Mouse (Mus musculus) MEL (cell line): ENCODE results near the gene Trub1. TPM values are rescaled to one million over a fixed set of nuclear protein-coding genes. Genes with fewer than 3 reads are reported as not detected.

Experiments used
- DNase-seq: peaks from one replicate; pipeline ENCODE4 v3.0.0; 2011; ENCODE audit warnings: low read depth, low spot score
- H3K27ac ChIP-seq: 2 replicates; pipeline ENCODE4 v1.5.1; 2012; ENCODE audit warnings: low read depth, mild to moderate bottlenecking, control low read depth, low read length, moderate library complexity; ENCODE audit not compliant: control insufficient read depth
- H3K27me3 ChIP-seq, 2 experiments: fragments of 150-350 bp in 1 of 2; sonication (generic) in 1 of 2; 2 replicates each; pipeline ENCODE4 v1.6.1; 2012; ENCODE audit warnings: low read length in 2 of 2, mild to moderate bottlenecking in 2 of 2, improper control_type of control experiment in 1 of 2, moderate library complexity in 1 of 2; ENCODE audit not compliant: insufficient read depth in 2 of 2, control insufficient read depth in 1 of 2
- H3K36me3 ChIP-seq, 2 experiments: 2 replicates each; pipeline ENCODE4 v1.6.1; 2012 to 2014; ENCODE audit warnings: low read length in 2 of 2, improper control_type of control experiment in 1 of 2, inconsistent platforms in 1 of 2, mild to moderate bottlenecking in 1 of 2; ENCODE audit not compliant: insufficient read depth in 2 of 2, control insufficient read depth in 1 of 2
- H3K4me1 ChIP-seq, 2 experiments: fragments of 150-350 bp in 1 of 2; sonication (generic) in 1 of 2; 2 replicates each; pipeline ENCODE4 v1.6.1; 2012; ENCODE audit warnings: low read length in 2 of 2, improper control_type of control experiment in 1 of 2, mild to moderate bottlenecking in 1 of 2; ENCODE audit not compliant: insufficient read depth in 2 of 2, control insufficient read depth in 1 of 2
- H3K4me3 ChIP-seq, 2 experiments: fragments of 150-350 bp in 1 of 2; sonication (generic) in 1 of 2; 2 replicates each; pipeline ENCODE4 v1.5.1; 2012; ENCODE audit warnings: low read depth in 2 of 2, low read length in 2 of 2, mild to moderate bottlenecking in 2 of 2, moderate library complexity in 2 of 2, control low read depth in 1 of 2, improper control_type of control experiment in 1 of 2; ENCODE audit not compliant: control insufficient read depth in 1 of 2, insufficient read depth in 1 of 2
- H3K79me2 ChIP-seq: 2 replicates; pipeline ENCODE4 v1.6.1; 2012; ENCODE audit warnings: mild to moderate bottlenecking, low read length, moderate library complexity; ENCODE audit not compliant: control insufficient read depth, poor library complexity, insufficient read depth
- H3K9ac ChIP-seq: 2 replicates; pipeline ENCODE4 v1.6.1; 2012; ENCODE audit warnings: low read depth, mild to moderate bottlenecking, control low read depth, low read length, moderate library complexity; ENCODE audit not compliant: control insufficient read depth, poor library complexity, severe bottlenecking
- H3K9me3 ChIP-seq: fragments of 150-350 bp; sonication (generic); replicated peaks from 2 replicates; pipeline ENCODE4 v1.6.1; 2012; ENCODE audit warnings: mild to moderate bottlenecking, low read length, improper control_type of control experiment, moderate library complexity; ENCODE audit not compliant: insufficient read depth
- BHLHE40 ChIP-seq: IDR thresholded peaks from 2 replicates; pipeline ENCODE4 v1.6.1; 2012; ENCODE audit warnings: low read depth, mild to moderate bottlenecking, inconsistent platforms, low read length, improper control_type of control experiment, borderline replicate concordance
- CHD2 ChIP-seq: IDR thresholded peaks from 2 replicates; pipeline ENCODE4 v1.6.1; 2011; ENCODE audit warnings: low read length, improper control_type of control experiment
- E2F4 ChIP-seq: IDR thresholded peaks from 2 replicates; pipeline ENCODE4 v1.6.1; 2011; ENCODE audit warnings: low read depth, low read length, improper control_type of control experiment, borderline replicate concordance
- ELF1 ChIP-seq: IDR thresholded peaks from 2 replicates; pipeline ENCODE4 v1.6.1; 2014; ENCODE audit warnings: low read depth, mild to moderate bottlenecking, inconsistent platforms, low read length, improper control_type of control experiment, moderate library complexity
- EP300 ChIP-seq, 2 experiments: IDR thresholded peaks; 2 replicates each; pipeline ENCODE4 v1.6.1; 2011; ENCODE audit warnings: improper control_type of control experiment in 2 of 2, low read length in 2 of 2, low read depth in 1 of 2, mild to moderate bottlenecking in 1 of 2
- ETS1 ChIP-seq: IDR thresholded peaks from 2 replicates; pipeline ENCODE4 v1.6.1; 2012; ENCODE audit warnings: low read depth, mild to moderate bottlenecking, inconsistent platforms, low read length, improper control_type of control experiment, moderate library complexity
- GABPA ChIP-seq: IDR thresholded peaks from 2 replicates; pipeline ENCODE4 v1.6.1; 2012; ENCODE audit warnings: low read depth, mild to moderate bottlenecking, inconsistent platforms, low read length, improper control_type of control experiment, moderate library complexity
- GATA1 ChIP-seq: IDR thresholded peaks from 2 replicates; pipeline ENCODE4 v1.6.1; 2011; ENCODE audit warnings: low read depth, low read length, improper control_type of control experiment
- MAFK ChIP-seq: IDR thresholded peaks from 2 replicates; pipeline ENCODE4 v1.6.1; 2011; ENCODE audit warnings: low read depth, mild to moderate bottlenecking, low read length, improper control_type of control experiment, borderline replicate concordance
- MAZ ChIP-seq: IDR thresholded peaks from 2 replicates; pipeline ENCODE4 v1.6.1; 2012; ENCODE audit warnings: low read depth, mild to moderate bottlenecking, inconsistent platforms, low read length, improper control_type of control experiment
- MXI1 ChIP-seq: IDR thresholded peaks from 2 replicates; pipeline ENCODE4 v1.6.1; 2011; ENCODE audit warnings: mild to moderate bottlenecking, low read depth, low read length, improper control_type of control experiment
- NELFE ChIP-seq: IDR thresholded peaks from 2 replicates; pipeline ENCODE4 v1.6.1; 2011; ENCODE audit warnings: low read depth, low read length, improper control_type of control experiment
- NRF1 ChIP-seq: IDR thresholded peaks from 2 replicates; pipeline ENCODE4 v1.6.1; 2014; ENCODE audit warnings: low read depth, mild to moderate bottlenecking, inconsistent platforms, low read length, improper control_type of control experiment, moderate library complexity; ENCODE audit not compliant: poor library complexity, insufficient read depth, severe bottlenecking
- POLR2A ChIP-seq, 2 experiments: IDR thresholded peaks; 2 replicates each; pipeline ENCODE4 v1.6.1; 2011 to 2012; ENCODE audit warnings: low read length in 2 of 2, mild to moderate bottlenecking in 2 of 2, control low read depth in 1 of 2, improper control_type of control experiment in 1 of 2, low read depth in 1 of 2, moderate library complexity in 1 of 2; ENCODE audit not compliant: control insufficient read depth in 1 of 2, insufficient read depth in 1 of 2, poor library complexity in 1 of 2
- POLR2AphosphoS5 ChIP-seq: IDR thresholded peaks from 2 replicates; pipeline ENCODE4 v1.6.1; 2012; ENCODE audit warnings: low read depth, borderline replicate concordance, mild to moderate bottlenecking, inconsistent platforms, low read length, moderate library complexity, mixed read lengths
- RAD21 ChIP-seq: IDR thresholded peaks from 2 replicates; pipeline ENCODE4 v1.6.1; 2011; ENCODE audit warnings: mild to moderate bottlenecking, low read depth, low read length, improper control_type of control experiment
- RCOR1 ChIP-seq: IDR thresholded peaks from 2 replicates; pipeline ENCODE4 v1.6.1; 2012; ENCODE audit warnings: low read depth, mild to moderate bottlenecking, inconsistent platforms, low read length, improper control_type of control experiment
- SIN3A ChIP-seq: IDR thresholded peaks from 2 replicates; pipeline ENCODE4 v1.6.1; 2012; ENCODE audit warnings: low read length, improper control_type of control experiment, inconsistent platforms
- SMC3 ChIP-seq: IDR thresholded peaks from 2 replicates; pipeline ENCODE4 v1.6.1; 2011; ENCODE audit warnings: low read depth, low read length, improper control_type of control experiment
- TBP ChIP-seq: IDR thresholded peaks from 2 replicates; pipeline ENCODE4 v1.8.0; 2011; ENCODE audit warnings: low read depth, low read length, improper control_type of control experiment
- TCF12 ChIP-seq: IDR thresholded peaks from 2 replicates; pipeline ENCODE4 v1.6.1; 2014; ENCODE audit warnings: low read depth, mild to moderate bottlenecking, inconsistent platforms, low read length, improper control_type of control experiment, moderate library complexity
- USF1 ChIP-seq: IDR thresholded peaks from 2 replicates; pipeline ENCODE4 v1.6.1; 2014; ENCODE audit warnings: low read depth, mild to moderate bottlenecking, inconsistent platforms, low read length, improper control_type of control experiment, moderate library complexity
- ZMIZ1 ChIP-seq: IDR thresholded peaks from 2 replicates; pipeline ENCODE4 v1.6.1; 2012; ENCODE audit warnings: low read depth, mild to moderate bottlenecking, inconsistent platforms, low read length, improper control_type of control experiment, moderate library complexity
- ZNF384 ChIP-seq: IDR thresholded peaks from 2 replicates; pipeline ENCODE4 v1.6.1; 2012; ENCODE audit warnings: low read depth, mild to moderate bottlenecking, inconsistent platforms, low read length, improper control_type of control experiment
- polyA plus RNA-seq, 2 experiments: library from polyadenylated mRNA; stranded (reverse) in 1 of 2; unstranded in 1 of 2; fragments of >175 nt in 1 of 2; fragments of >200 nt in 1 of 2; gene quantifications; 2 replicates each; pipeline versions ENCODE4 v1.2.1 to v1.2.4; 2012; ENCODE audit warnings: low replicate concordance in 2 of 2, low read depth in 1 of 2; ENCODE audit not compliant: insufficient read length in 2 of 2, insufficient read depth in 1 of 2, missing spikeins in 1 of 2
- total RNA-seq: library from RNA; depleted of rRNA; stranded (reverse); fragments of 300-350 nt; gene quantifications from 2 replicates; pipeline ENCODE4 v1.2.3, GENCODE M21; 2012

Gene Trub1
- total and polyA plus RNA-seq, 3 experiments, result 38.2 to 41.6 TPM; not detected in 1

DNA sequence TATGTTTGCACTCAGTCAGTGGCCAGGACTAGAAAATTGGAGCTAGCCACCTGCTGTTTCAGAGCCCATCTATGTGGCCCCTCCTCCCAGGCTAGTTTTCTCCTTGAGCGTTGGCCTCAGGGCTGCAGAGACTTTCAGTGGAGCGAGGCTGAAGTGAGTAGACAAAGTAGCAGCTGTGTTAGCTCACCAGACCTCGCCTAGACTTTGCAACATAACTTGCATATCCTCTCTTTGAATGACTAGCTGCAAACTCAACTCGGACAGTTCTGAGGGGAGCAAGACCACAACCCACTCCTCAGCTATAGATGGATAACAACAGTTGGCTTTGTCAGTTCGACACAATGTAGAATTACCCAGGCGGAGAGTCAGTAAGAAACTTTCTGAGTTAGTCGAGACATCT is 81.5 kb downstream of the Trub1 start:
- Histone ChIP-seq H3K36me3 (peaks cover 0 to 8% of the 10 kb centered on the region in 2 experiments; a peak in 2 of 4 replicates), H3K9ac (no peak overlapping the region), H3K27me3 (no peaks in the 10 kb centered on the region; a peak in 1 of 4 replicates), H3K27ac (no peak overlapping the region), H3K9me3 (no peaks in the 10 kb centered on the region), H3K4me1 (peaks cover 0 to 3% of the 10 kb centered on the region in 2 experiments; a peak in 3 of 4 replicates), H3K79me2 (no peaks in the 10 kb centered on the region), H3K4me3 (no peak overlapping the region)
- TF ChIP-seq MAZ (no peak), POLR2AphosphoS5 (no peak), TBP (no peak), MXI1 (no peak), NRF1 (no peak), USF1 (no peak), MAFK (no peak), GATA1 (no peak), NELFE (no peak), SIN3A (no peak), SMC3 (no peak), CHD2 (no peak), E2F4 (no peak), ETS1 (no peak), BHLHE40 (no peak), ZNF384 (no peak), GABPA (no peak), RCOR1 (no peak)
- DNase-seq, result no peak

GRCm38 (mm10) chr19:57536512-57536911 is 83.8 kb downstream of the Trub1 start:
- Histone ChIP-seq H3K9me3 (no peaks in the 10 kb centered on the region), H3K9ac (no peak overlapping the region), H3K4me3 (no peak overlapping the region), H3K4me1 (no peaks in the 10 kb centered on the region; a peak in 2 of 4 replicates), H3K36me3 (peaks cover 0 to 6% of the 10 kb centered on the region in 2 experiments; a peak in 2 of 4 replicates), H3K27ac (no peak overlapping the region), H3K27me3 (no peaks in the 10 kb centered on the region; a peak in 1 of 4 replicates), H3K79me2 (no peaks in the 10 kb centered on the region)
- DNase-seq, result no peak
- TF ChIP-seq MAZ (no peak), GABPA (no peak), GATA1 (no peak), SMC3 (no peak), ZMIZ1 (no peak), ZNF384 (no peak), POLR2A (IDR thresholded peaks at IDR 0.05; ENCODE audit: control insufficient read depth in 1 of 2, insufficient read depth in 1 of 2, low read depth in 1 of 2, low read length in 2 of 2, poor library complexity in 1 of 2) (no peak), TCF12 (no peak), EP300 (IDR thresholded peaks at IDR 0.05; ENCODE audit: low read depth in 1 of 2, low read length in 2 of 2) (no peak), RAD21 (no peak), BHLHE40 (no peak), ELF1 (no peak)
